ENCODE assay signal across 11 mouse cellular contexts in genomic region chr5:8164773-8165172, GRCm38 (mm10).
DNase-seq lines count a peak whose midpoint lies in the region; ATAC-seq and TF ChIP-seq lines count a peak whose summit lies in the region.
"Had no signal": no experiment of that assay in that cellular context is flagged by ENCODE, and none has a peak within 500 bp of the region (broad histone marks: within the 10 kb centered on the region; RNA-seq: fewer than 3 reads in every experiment).

No protein-coding gene starts in this region.

- no peaks in the 10 kb centered on the region for H3K27me3 ChIP-seq in forebrain, embryonic 14.5 days (replicated peaks; ENCODE audit: control insufficient read depth, insufficient read depth, low read length)
- no peaks in the 10 kb centered on the region for H3K27me3 ChIP-seq in forebrain, embryonic 10.5 days (ENCODE audit: poor library complexity, severe bottlenecking)
- H3K27me3 ChIP-seq in liver, adult 2 months (ENCODE audit: control insufficient read depth, insufficient read depth, low read length): no peaks in the 10 kb centered on the region
- H3K27me3 ChIP-seq in liver, embryonic 11.5 days (replicated peaks; ENCODE audit: control insufficient read depth, insufficient read depth, low read length): no peaks in the 10 kb centered on the region
- H3K27me3 ChIP-seq in forebrain, embryonic 16.5 days (replicated peaks; ENCODE audit: control insufficient read depth, insufficient read depth, low read length): no peaks in the 10 kb centered on the region
- H3K27me3 ChIP-seq: limb, embryonic 13.5 days had no signal

- 46% methylated on average over 4 of the region's 4 CpGs for WGBS in forebrain, embryonic 14.5 days
- WGBS in forebrain, embryonic 10.5 days: 62% methylated on average over 4 of the region's 4 CpGs
- WGBS in liver, adult 2 months: 46% methylated on average over 4 of the region's 4 CpGs
- WGBS in liver, embryonic 11.5 days: 53% methylated on average over 4 of the region's 4 CpGs
- 35% methylated on average over 4 of the region's 4 CpGs for WGBS in forebrain, embryonic 16.5 days

- H3K9me3 ChIP-seq in forebrain, embryonic 14.5 days (replicated peaks; ENCODE audit: control insufficient read depth, low read length): no peaks in the 10 kb centered on the region
- H3K9me3 ChIP-seq in forebrain, embryonic 10.5 days: no peaks in the 10 kb centered on the region
- no peaks in the 10 kb centered on the region for H3K9me3 ChIP-seq in liver, embryonic 11.5 days (ENCODE audit: control insufficient read depth, low read length)
- H3K9me3 ChIP-seq in ES-E14 (ENCODE audit: control insufficient read depth, insufficient read depth, low read depth, low read length): no peaks in the 10 kb centered on the region
- no peaks in the 10 kb centered on the region for H3K9me3 ChIP-seq in forebrain, embryonic 16.5 days (ENCODE audit: control insufficient read depth, low read length)
- H3K9me3 ChIP-seq: heart, embryonic 10.5 days; limb, embryonic 13.5 days had no signal

- H3K36me3 ChIP-seq in forebrain, embryonic 14.5 days (ENCODE audit: control insufficient read depth, insufficient read depth, low read length): no peaks in the 10 kb centered on the region
- H3K36me3 ChIP-seq in forebrain, embryonic 10.5 days (replicated peaks): no peaks in the 10 kb centered on the region
- no peaks in the 10 kb centered on the region for H3K36me3 ChIP-seq in liver, adult 2 months (ENCODE audit: control insufficient read depth, insufficient read depth, low read length)
- H3K36me3 ChIP-seq in liver, embryonic 11.5 days (ENCODE audit: control insufficient read depth, insufficient read depth, low read length): no peaks in the 10 kb centered on the region
- H3K36me3 ChIP-seq in ES-E14 (ENCODE audit: control insufficient read depth, insufficient read depth, low read length, poor library complexity, severe bottlenecking): no peaks in the 10 kb centered on the region
- H3K36me3 ChIP-seq in forebrain, embryonic 16.5 days (ENCODE audit: control insufficient read depth, insufficient read depth): no peaks in the 10 kb centered on the region
- H3K36me3 ChIP-seq: heart, embryonic 10.5 days; limb, embryonic 13.5 days had no signal

- no peaks in the 10 kb centered on the region for H3K4me1 ChIP-seq in forebrain, embryonic 14.5 days (ENCODE audit: control insufficient read depth, insufficient read depth, low read length)
- H3K4me1 ChIP-seq in forebrain, embryonic 10.5 days: no peaks in the 10 kb centered on the region
- H3K4me1 ChIP-seq in liver, adult 2 months (ENCODE audit: control insufficient read depth, insufficient read depth, low read length): no peaks in the 10 kb centered on the region
- no peaks in the 10 kb centered on the region for H3K4me1 ChIP-seq in liver, embryonic 11.5 days (replicated peaks; ENCODE audit: control insufficient read depth, insufficient read depth, low read length)
- no peaks in the 10 kb centered on the region for H3K4me1 ChIP-seq in ES-E14 (ENCODE audit: control insufficient read depth in 2 of 2, insufficient read depth in 2 of 2, low read length in 2 of 2, poor library complexity in 1 of 2)
- no peaks in the 10 kb centered on the region for H3K4me1 ChIP-seq in forebrain, embryonic 16.5 days (replicated peaks; ENCODE audit: control insufficient read depth, insufficient read depth, low read length)
- H3K4me1 ChIP-seq: heart, embryonic 10.5 days; limb, embryonic 13.5 days had no signal

- no peaks in the 10 kb centered on the region for H3K79me2 ChIP-seq in liver, adult 2 months (ENCODE audit: control insufficient read depth, insufficient read depth, low read length)

- H3K27ac ChIP-seq in forebrain, embryonic 14.5 days (ENCODE audit: low read depth, low read length): no peak overlapping the region
- no peak overlapping the region for H3K27ac ChIP-seq in forebrain, embryonic 10.5 days
- no peak overlapping the region for H3K27ac ChIP-seq in liver, adult 2 months (replicated peaks; ENCODE audit: insufficient read depth, low read depth, low read length)
- no peak overlapping the region for H3K27ac ChIP-seq in liver, embryonic 11.5 days (ENCODE audit: low read depth, low read length)
- no peak overlapping the region for H3K27ac ChIP-seq in ES-E14 (ENCODE audit: insufficient read depth, low read depth, low read length, poor library complexity, severe bottlenecking)
- no peak overlapping the region for H3K27ac ChIP-seq in forebrain, embryonic 16.5 days (ENCODE audit: low read length)
- H3K27ac ChIP-seq: heart, embryonic 10.5 days; limb, embryonic 13.5 days had no signal

- H3K4me2 ChIP-seq in forebrain, embryonic 14.5 days (ENCODE audit: low read length): no peak overlapping the region
- H3K4me2 ChIP-seq in liver, embryonic 11.5 days: no peak overlapping the region
- H3K4me2 ChIP-seq in forebrain, embryonic 16.5 days (ENCODE audit: low read length): no peak overlapping the region
- H3K4me2 ChIP-seq: limb, embryonic 13.5 days had no signal

- peak; percentile 73 for DNase-seq in forebrain, embryonic 14.5 days (ENCODE audit: low spot score)
- no peak for DNase-seq in forebrain, embryonic 10.5 days (ENCODE audit: extremely low spot score, low spot score)
- DNase-seq in liver, adult 2 months (ENCODE audit: extremely low read depth, low read depth, low spot score): peak; percentile 53
- no peak for DNase-seq in liver, embryonic 11.5 days (ENCODE audit: low spot score)
- DNase-seq in ES-E14 (ENCODE audit: low read depth, low spot score): no peak
- DNase-seq in layer of hippocampus, adult 8-10 months (ENCODE audit: low spot score in 2 of 2): no peak
- no peak for DNase-seq in thymus, postnatal 36 days
- DNase-seq: cerebellum, adult 18-20 months had no signal

- TF ChIP-seq CTCF in liver, adult 2 months (IDR thresholded peaks at IDR 0.05; ENCODE audit: low read depth, low read length): peak; percentile 31

- no peak overlapping the region for H3K9ac ChIP-seq in forebrain, embryonic 14.5 days (ENCODE audit: low read length)
- no peak overlapping the region for H3K9ac ChIP-seq in liver, adult 2 months (ENCODE audit: low read depth, low read length)
- no peak overlapping the region for H3K9ac ChIP-seq in liver, embryonic 11.5 days (ENCODE audit: low read depth, low read length)
- no peak overlapping the region for H3K9ac ChIP-seq in ES-E14 (ENCODE audit: insufficient read depth, low read depth, low read length, poor library complexity, severe bottlenecking)
- no peak overlapping the region for H3K9ac ChIP-seq in forebrain, embryonic 16.5 days (replicated peaks; ENCODE audit: low read depth, low read length)
- H3K9ac ChIP-seq: limb, embryonic 13.5 days had no signal

- TF ChIP-seq POLR2A in liver, adult 2 months (IDR thresholded peaks at IDR 0.05; ENCODE audit: extremely low read depth, insufficient read depth, low read length): no peak

- no peak overlapping the region for H3K4me3 ChIP-seq in forebrain, embryonic 14.5 days (ENCODE audit: low read depth, low read length)
- no peak overlapping the region for H3K4me3 ChIP-seq in forebrain, embryonic 10.5 days
- H3K4me3 ChIP-seq in liver, adult 2 months (ENCODE audit: insufficient read depth, low read depth, low read length): no peak overlapping the region
- H3K4me3 ChIP-seq in liver, embryonic 11.5 days (ENCODE audit: low read depth, low read length): no peak overlapping the region
- no peak overlapping the region for H3K4me3 ChIP-seq in ES-E14 (ENCODE audit: insufficient read depth in 1 of 2, low read depth in 1 of 2, low read length in 2 of 2, poor library complexity in 1 of 2, severe bottlenecking in 1 of 2)
- H3K4me3 ChIP-seq in forebrain, embryonic 16.5 days (replicated peaks; ENCODE audit: low read length): no peak overlapping the region
- H3K4me3 ChIP-seq: heart, embryonic 10.5 days; limb, embryonic 13.5 days had no signal

- no peak for ATAC-seq in forebrain, embryonic 14.5 days
- ATAC-seq in liver, embryonic 11.5 days (replicated peaks; ENCODE audit: low FRiP score): no peak
- peak; percentile 71 for ATAC-seq in forebrain, embryonic 16.5 days

- in situ Hi-C loops in ES-E14 (cut with MboI; ENCODE audit: low sequenced_read_pairs in 2 of 2, unreplicated experiment in 2 of 2): no loop called here

TF ChIP-seq in ES-E14, 5 proteins besides CTCF, POLR2A, EP300 and RAD21:
- peak; percentile 94 for TF ChIP-seq ZNF384 (IDR thresholded peaks at IDR 0.05; ENCODE audit: low read depth, low read length)
- no peak for TF ChIP-seq MAFK (IDR thresholded peaks at IDR 0.05; ENCODE audit: insufficient read depth, low read depth, low read length)

Comparison
In these comparisons a context has a peak if more than half of its experiments do, and no peak if none do; other contexts are left out.
1. DNase-seq: peak in forebrain, embryonic 14.5 days (single experiment) and liver, adult 2 months (single experiment); none in forebrain, embryonic 10.5 days (single experiment), liver, embryonic 11.5 days (single experiment), ES-E14 (single experiment), layer of hippocampus, adult 8-10 months (0 of 2) and thymus, postnatal 36 days (0 of 2).